Mouse (Mus musculus): ENCODE data around the gene Ncbp2. TPM values are rescaled to one million over a fixed set of nuclear protein-coding genes. Genes with fewer than 3 reads are reported as not detected.

Ncbp2 gene
- total RNA-seq (2021), result 10 to 100 TPM; 12.4 to 13.6 TPM
- long read RNA-seq, experiment 1, transcript Ncbp2-201 (4 exons, 2,070 nt), result major isoform, 15 of 16 reads
- long read RNA-seq, experiment 1, partial matches to known transcripts, result 1 of 16 reads
- long read RNA-seq, experiment 1, other reads (novel, unspliced or antisense), result 0 of 16 reads
- long read RNA-seq, experiment 2, transcript Ncbp2-201 (4 exons, 2,070 nt), result major isoform, 9 of 13 reads
- long read RNA-seq, experiment 2, partial matches to known transcripts, result 3 of 13 reads
- long read RNA-seq, experiment 2, other reads (novel, unspliced or antisense), result 1 of 13 reads

DNA sequence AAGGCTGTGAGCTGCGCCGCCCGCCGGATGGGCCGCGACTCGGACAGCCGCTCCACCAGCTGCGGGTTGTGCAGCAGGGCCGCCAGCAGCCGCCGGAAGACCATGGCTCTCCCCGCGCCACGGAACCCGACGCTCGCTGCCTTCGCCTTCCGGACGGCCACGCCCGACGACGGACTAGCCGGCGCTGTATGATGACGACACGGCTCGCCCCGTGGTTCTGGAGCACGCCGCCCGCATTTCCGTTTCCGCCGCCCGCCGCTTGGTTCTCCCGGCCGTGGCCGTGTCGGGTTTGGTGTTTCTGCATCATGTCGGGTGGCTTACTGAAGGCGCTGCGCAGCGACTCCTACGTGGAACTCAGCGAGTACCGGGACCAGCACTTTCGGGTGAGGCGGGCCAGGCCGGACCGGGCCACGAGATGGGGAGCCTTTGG lies at the start of gene Ncbp2, which contains the start of gene 0610012G03Rik:
TSS of gene Ncbp2 (plus strand) at position 169 of the 430 bp plus-strand sequence.
TSS of gene 0610012G03Rik (minus strand) at position 150 of the 430 bp plus-strand sequence.
- peak; percentile 95 for DNase-seq (ENCODE audit: low spot score)

DNA sequence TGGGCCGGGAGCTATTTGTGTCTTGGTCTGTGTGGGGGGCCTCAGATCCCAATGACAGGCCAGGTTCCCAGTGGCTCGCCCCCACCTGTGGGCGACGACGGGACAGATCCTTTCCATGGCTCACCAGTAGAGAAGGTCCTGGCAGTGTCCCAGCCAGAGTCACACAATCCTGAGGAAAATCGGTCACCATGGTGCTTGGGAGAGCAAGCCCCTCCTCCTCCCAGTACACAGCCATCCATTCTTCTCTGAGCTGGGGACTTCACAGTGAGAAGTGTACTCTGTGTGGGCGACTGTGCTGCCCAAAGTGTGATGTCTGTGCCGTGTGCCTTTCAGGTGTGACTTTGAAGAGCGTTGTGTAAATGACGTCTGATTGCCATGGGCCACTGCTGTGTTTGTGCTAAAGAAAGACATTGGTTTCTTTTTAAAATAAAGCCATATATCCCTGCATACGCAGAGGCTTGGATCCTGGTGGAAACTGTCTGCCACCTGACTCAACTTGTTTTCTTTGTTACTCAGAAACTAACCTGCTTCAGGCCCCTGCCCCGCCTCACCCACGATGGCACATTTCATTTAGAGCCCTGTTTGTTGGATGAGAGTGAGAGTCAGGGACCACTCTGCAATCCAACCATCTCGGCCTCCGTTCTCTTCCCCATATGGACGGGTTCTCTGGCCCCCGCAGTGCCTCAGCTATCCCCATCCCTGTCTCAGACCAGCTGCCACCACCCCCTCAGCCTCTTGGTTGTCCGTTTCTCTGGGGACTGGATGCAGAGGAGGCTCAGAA lies 49.6 kb upstream of the Ncbp2 start:
- DNase-seq (ENCODE audit: low spot score), result no peak

DNA sequence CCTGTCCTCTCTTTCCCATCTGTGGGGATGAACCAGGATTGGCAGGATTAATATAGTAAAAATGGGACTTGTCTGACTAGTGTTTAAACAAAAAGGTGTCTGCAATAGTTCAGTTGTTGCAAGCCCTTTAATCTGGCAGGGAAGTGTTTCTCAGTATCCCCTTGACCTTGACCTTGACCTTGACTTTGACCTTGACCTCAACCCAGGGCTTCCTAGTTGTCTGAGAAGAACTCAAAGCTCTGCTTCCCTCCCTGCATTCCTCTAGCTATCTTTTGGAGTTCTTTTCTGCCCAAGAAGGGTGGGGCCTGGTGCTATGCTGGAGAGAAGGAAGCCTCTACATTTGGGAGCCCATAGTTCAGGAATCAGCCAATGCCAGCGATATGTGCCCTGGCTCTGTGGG lies 46.4 kb upstream of the Ncbp2 start:
- DNase-seq (ENCODE audit: low spot score), result no peak

DNA sequence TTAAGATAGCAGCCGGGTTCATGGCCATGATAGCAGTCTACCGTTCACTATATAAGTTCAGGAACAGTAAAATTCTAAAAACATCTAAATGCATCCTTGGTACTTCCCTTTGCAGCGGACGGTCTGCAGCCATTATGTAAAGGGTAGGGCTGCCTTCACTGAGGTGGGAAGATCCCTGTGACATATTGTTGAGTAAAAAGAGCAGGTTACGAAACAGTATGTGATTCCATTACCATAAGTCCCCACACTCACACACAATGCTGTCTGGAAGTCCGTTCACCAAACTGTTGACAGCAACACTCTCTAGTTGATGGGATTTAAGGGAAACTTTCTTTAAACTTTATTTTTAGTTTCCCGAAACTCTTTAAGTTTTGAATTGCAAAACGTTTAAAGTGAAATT lies 45.1 kb upstream of the Ncbp2 start:
- DNase-seq (ENCODE audit: low spot score), result no peak

DNA sequence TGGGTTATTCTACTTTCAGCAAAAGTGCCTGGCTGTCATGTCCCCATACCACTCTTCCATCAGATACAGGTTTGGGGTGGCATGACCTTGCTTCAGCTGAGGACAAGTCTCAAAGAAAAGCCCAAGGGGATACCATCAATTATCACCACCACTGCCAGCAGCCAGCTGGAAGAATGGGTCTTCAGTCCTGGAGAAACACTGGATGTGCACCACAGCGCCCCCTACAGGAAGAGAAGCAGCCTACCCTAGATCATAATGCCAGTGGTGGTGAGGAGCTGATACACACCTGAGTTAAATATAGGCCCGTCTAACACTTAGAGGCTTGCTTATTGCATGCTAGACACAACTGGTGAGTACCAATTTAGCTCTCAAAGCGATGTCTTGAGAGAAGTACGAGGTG lies 43.0 kb upstream of the Ncbp2 start:
- DNase-seq (ENCODE audit: low spot score), result no peak

DNA sequence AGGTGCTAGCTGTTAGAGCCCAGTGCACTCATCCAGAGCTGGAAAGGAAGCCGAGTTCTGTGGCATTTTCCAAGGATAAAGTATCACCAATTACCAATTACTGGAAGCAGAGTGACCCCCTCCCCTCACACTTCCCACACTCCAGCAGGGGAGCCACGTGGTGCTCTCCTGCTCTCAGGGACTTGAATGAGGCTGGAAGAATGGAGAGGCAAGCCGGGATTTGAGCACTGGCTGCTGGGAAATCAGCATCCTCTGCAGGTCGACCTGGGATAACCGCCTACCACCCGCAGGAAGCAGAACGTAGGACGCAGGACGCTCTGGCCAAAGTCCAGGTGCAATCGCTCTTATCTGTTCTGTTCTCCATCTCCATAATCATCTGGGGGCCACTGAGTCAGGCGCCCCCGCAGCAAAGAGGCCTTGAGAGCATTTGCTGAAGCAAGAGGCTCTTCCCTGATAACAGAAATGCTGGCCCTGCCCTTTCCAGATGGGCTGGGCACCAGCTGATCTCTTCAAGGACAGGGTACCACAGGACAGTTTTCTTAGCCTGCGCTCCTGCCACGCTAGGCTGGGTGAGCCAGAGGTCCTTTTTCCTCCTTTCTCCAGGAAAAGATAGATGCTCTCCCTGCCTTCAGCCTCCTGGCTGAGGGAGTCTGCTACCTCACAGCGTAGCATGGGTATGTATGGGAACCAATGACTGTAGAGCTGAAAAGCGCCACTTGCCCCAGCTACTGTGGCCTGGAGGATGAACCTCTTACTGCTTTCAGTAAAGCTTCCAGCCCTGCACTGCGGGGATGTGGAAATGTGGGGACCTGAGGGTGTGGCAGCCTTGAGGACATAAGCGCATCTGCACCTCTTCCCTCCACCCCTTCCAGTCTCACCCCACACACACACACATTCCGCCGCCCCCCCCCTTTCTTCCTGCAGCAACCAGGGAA lies 42.2 kb upstream of the Ncbp2 start:
- no peak for DNase-seq (ENCODE audit: low spot score)

DNA sequence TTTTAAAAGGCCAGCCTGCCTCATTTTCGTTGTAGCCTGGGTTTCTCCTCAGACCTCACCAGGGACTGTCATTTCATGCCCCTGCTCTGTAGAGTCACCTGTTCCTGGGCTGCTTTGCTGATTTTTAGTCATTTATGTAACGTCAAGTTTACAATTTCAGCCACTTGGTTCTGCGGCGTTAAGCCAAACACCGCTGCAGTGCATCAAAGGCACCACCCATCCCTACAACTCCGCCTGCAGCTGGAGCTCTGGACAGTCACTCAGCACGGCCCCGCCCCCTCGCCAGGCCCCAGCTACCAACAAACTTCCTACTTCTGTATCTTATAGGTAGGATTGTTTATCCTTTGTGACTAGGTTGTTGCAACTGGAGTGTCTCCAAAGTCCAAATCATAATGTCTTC lies 41.4 kb upstream of the Ncbp2 start:
- DNase-seq (ENCODE audit: low spot score), result peak; percentile 18

DNA sequence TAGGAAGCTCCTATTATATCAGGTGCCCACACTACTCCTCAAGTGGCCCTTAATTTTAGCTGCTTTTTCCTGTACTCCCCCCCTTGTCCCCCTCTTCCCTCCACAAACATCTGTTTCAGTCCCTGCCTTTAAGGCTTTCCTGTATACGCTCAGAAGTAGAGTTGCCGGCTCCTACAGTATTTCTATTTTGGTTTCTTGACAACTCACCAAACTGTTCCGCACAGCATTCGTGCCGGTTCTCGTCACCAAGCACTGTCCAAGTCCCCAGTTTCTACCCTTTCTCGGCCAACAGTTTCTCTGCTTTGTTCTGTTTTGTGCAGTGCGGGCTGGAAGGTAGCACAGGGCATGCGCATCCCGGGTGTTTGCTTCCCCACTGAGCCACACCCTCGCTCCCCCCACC lies 39.4 kb upstream of the Ncbp2 start:
- DNase-seq (ENCODE audit: low spot score), result no peak

DNA sequence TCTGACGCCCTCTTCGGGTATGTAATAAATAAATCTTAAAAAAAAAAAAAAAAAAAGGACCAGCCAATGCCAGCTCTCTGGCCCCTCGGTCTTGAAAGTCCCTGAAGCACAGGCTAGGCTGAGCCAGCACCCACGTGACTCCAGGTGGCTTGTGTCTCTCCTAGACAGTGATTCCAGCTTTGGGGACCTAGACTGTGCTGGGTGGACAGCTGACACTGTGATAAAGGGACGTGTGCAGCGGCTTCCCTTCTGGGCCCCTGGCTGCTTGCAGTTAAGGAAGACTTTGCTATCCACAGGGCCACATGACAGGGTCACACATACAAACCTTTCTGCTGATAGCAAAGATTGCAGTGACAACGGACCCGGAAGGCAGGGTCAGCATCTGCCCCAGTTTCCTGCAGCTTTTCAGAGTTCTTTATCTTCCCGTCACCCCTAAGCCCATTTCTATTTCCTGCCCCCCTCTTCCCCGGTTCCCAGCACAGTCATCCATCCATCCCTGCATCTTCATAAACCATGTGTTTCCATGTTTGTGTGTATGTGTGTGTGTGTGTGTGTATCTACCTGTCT lies 37.9 kb upstream of the Ncbp2 start:
- no peak for DNase-seq (ENCODE audit: low spot score)

DNA sequence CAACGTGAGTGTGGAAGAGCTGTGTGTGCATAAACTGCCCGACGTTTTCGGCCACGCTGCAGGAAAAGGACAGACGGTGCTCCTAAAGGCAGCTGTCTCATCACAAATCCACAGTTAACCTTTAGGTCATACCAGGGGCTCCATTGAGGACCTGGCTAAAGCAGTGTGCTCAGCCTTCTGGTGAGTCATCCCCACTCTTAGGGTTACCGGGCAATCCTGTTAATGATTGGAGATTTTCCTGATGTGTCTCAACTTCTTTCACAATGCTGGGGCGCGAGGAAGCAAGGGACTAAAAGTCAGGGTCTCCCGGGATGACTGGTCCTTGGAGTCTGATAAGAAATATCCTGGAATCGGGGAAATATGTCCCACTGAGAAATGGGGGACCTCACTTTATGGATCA lies 30.5 kb upstream of the Ncbp2 start:
- no peak for DNase-seq (ENCODE audit: low spot score)

DNA sequence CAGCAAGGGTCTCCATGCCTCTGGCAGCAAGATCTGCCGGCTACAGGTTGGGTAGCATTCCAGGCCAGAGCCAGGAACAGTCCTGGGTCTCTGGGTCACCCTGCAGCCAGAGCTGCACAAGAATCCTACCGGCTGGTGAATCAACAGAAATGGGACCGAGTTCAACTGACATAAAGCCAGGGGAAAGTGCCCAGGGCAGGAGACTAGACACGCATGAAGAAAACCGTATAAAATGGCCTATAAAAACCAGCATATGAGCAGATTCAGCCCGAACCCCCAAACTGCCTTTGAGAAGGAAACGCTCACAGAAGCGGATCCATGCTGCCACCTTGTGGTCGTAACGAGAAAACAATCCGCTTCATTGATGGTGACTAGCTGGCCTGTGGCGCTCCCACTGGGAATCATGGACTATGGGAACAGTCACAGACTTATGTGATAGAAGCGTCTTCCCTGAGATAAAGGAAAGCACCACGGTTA lies 30.0 kb upstream of the Ncbp2 start:
- peak; percentile 70 for DNase-seq (ENCODE audit: low spot score)

DNA sequence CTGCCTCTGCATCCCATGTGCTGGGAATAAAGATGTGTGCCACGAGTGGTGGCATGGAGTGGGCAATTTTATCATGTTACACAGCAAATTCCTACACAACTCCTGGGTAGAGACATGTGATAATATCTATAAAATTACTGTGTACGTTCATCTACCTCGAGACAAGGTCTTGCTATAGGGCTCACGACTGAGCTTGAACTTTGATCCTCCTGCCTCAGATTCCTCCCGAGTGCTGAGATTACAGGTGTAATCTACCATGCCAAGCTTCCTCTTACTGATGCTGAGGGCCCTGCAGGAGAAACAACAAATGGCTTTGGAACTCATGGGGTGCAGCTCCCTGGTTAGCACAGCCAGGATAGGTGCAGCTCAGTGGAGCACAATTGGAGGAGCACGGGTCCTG lies 23.9 kb upstream of the Ncbp2 start:
- DNase-seq (ENCODE audit: low spot score), result no peak

DNA sequence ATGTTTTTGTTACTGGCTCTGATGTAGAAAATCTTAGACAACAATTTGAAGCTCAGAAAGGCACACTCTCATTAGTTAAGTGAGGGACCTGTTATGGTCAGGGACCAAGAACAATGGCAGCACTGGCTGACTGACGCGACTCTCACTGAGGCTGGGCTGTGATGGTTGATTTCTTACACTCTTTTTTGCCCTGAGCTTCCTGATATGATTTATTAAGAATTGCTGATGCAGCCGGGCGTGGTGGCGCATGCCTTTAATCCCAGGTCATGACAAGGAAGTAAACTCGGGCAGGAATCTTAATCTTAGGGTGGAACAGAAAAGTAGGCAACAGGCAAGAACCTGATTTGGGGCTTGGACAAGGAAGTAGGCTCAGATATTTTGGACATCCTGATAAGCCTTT lies 22.2 kb upstream of the Ncbp2 start:
- no peak for DNase-seq (ENCODE audit: low spot score)

DNA sequence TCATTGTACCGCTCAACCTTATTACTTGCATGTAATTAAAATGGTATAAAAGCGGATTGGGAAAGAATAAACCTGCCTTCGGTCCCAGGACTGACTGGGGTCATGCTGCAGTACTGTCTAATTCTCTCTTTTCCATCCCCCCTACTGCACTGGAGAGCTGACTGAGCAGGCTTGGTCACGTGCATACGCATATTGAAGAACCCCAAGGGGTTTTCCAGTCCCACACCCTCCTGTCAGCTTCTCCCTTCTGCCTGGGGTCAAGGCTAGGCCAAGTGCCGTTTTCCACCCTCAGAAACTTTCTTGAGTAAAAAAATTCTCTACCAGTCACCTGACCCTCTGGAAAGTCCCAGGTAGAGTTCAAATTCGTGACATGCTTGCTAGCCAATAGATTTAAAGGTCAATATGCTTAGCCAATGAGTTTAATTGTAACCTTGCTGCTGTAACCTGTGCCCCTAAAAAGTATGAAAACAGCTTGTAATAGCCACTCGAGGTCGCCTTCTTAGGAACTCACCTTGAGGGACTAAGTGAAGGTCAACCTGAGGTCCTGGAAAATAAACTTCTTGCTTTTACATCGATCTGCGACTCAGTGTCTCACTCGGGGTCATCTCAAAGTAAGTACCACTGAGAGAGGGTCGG lies 21.6 kb upstream of the Ncbp2 start:
- no peak for DNase-seq (ENCODE audit: low spot score)

DNA sequence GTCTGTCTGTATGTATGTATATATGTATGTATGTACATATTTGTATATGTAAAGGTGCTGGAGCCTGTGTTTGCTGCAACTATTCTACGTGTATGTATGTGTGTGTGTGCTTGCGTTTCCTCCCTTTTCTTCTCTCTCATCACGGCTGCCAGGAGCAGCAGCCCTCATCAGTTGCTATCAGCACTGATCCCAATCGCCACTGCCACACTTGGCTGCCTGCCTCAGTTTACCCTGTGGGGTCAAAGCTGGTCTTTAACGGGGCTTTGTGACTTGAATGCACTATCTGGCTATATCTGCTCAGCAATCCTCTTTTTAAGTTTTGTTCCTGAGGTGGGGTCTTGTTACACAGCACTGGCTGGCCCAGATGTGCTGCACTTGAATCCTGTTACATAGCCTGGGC lies 20.9 kb upstream of the Ncbp2 start:
- no peak for DNase-seq (ENCODE audit: low spot score)

DNA sequence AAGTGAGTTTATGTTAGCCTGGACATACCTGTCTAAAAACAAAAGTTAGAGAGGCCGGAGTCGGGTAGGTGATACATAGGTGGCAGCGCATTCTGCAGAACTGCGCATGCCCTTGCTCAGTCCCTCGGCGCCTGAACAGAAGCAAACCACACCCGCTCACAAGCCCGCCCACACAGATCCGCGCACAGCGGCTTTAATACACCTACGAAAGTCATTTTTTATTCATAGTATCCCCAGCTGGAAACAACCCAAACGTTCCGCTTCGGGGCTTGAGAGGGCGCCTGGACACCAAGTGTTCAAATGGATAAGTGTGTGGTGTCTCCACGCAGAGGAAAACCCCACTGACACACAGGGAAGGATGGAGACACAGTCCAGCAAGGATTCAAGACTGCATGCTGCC lies 17.0 kb upstream of the Ncbp2 start:
- no peak for DNase-seq (ENCODE audit: low spot score)

DNA sequence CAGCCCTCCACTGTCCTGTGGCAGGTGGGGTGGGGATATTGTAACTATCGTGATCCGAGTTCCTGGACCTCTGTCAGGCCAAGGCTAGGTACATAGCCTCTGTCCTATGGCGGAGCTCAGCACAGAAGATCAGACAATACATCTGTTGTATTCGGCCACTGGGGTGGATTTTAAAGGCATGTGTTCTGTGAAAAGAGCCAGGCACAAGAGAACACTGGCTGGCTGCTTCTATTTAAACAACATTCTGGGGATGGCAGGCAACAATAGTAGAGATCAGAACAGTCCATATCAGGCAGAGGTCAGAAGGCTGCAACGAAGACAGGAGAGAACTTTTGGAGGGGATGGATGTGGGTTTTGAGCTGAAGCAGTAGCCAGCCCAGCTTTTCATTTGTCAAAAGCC lies 16.1 kb upstream of the Ncbp2 start:
- no peak for DNase-seq (ENCODE audit: low spot score)

DNA sequence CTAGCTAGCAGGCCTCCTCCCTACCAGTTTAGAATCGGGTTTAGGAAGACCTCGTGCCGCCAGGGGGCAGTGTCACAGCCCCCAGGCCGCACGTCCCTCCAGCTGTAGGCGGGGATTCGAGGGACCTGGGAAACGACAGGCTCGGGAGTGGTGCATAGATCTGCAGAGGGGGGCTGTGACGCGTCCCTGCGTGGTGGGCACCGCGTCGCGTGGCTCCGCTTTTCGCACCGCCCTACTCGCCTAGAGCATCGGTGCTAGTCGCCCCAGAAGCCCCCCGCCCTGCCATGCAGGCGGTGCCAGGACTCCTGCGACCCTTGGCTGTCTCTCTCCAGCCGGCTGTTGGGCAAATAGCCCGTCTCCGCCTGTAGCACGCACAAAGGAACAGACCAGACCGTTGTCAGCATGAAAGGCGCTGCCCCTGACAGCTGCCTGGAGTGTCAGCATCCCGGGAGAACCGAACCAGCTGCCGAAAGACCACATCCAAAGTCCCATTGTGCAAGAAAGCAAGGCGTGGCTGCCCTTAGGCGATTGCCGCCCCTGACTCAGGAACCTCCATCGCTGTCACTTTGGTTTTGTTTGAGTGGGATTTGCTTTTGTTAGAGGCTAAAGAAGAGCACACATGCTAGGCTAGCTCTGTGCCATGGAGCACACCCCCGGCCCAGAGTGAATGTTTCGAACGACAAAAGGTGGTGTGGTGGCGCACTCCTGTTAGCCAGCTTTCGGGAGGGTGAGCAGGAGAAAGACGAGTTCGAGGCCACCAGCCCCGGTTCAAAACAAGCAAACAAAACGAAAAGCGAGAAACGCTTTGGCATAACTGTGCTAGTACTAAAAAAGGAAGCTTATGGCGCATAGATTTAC lies 15.2 kb upstream of the Ncbp2 start:
- DNase-seq (ENCODE audit: low spot score), result peak; percentile 85

DNA sequence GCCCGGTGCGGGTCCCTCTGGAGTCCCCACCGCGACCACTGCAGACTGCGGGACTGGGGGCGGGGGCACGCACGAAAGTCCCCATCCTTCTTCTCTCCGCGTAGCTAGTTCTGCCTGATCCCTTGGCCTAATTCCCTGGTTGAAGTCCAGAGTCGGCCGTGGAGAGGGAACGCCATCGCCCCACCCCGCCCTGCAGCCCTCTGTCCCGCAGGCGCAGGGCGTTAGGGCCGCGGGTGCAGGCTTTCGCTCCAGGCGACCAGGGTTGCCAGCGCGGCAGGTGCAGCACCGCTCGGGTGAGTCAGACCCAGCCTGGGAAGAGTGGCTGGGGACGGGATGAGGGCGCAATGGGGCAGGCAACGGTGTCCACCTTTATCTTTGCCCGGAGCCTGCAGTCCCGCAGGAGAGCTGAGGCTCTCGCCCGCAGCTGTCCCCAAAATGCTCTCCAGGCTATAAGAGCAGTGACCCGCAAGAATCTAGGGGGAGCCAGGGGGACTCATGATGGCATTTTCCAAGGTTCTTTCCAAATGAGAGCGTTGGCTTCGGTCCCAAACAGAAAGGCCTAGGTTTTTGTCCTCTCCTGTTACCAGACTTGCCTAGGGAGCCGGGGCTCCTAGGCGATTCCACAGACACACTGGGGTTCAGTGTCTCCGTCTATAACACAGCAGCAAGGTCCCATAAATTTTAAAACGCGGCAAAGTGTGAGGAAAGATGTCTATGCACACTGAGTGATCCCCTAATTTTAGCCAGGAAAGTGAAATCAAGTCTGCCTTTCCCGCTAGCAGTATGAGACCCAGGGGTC lies 14.4 kb upstream of the Ncbp2 start, which contains the start of gene Pigz:
TSS of gene Pigz (plus strand) at position 101 of the 799 bp plus-strand sequence.
- DNase-seq (ENCODE audit: low spot score), result peak; percentile 74

Data from gastrocnemius, adult 18-20 months (tissue).